Mouse (Mus musculus) urinary bladder, postnatal 4 days (tissue): ENCODE results near the gene Mepce.
A peak's percentile ranks its signal among the peaks of the same experiment; 100 is the strongest.
"Not testable (repeated sequence)": the region's sequence is repeated elsewhere in the genome, so short reads cannot be mapped to it uniquely, and the experiment has no call there.

Source experiments
- DNase-seq, 2 experiments: peaks; one replicate each; pipeline ENCODE4 v3.0.0; 2021 to 2022; ENCODE audit warnings: low spot score in 2 of 2

The Mepce gene

DNA sequence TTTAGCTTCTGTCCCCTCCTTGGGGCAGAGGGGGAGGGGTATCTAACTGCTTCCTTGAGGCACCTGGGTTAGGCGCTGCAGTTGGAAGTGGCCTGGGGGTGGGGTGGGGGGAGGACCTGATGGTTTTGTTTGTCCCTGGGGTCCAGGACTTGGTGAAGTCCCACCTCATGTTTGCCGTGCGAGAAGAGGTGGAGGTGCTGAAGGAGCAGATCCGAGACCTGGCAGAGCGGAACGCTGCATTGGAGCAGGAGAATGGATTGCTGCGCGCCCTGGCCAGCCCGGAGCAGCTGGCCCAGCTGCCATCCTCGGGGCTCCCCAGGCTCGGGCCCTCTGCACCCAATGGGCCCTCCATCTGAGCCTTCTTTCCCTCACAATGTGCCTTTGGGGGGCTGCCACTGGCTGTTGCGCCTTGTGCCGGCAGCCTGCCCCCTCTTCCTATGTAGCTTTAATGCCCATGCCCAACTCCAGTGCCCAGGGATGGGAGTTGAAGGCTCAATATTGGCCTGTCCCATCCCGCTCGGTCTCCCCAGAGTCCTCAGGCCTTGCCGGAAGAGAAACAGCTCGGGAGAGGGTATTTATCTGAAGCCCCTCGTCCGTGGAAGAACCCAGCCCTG is 28.4 kb downstream of the Mepce start:
- DNase-seq = no peak

GRCm38 (mm10) chr5:137757887-137758286 is 29.6 kb downstream of the Mepce start:
- DNase-seq = peak in 1 of 2 experiments; percentile 60

DNA sequence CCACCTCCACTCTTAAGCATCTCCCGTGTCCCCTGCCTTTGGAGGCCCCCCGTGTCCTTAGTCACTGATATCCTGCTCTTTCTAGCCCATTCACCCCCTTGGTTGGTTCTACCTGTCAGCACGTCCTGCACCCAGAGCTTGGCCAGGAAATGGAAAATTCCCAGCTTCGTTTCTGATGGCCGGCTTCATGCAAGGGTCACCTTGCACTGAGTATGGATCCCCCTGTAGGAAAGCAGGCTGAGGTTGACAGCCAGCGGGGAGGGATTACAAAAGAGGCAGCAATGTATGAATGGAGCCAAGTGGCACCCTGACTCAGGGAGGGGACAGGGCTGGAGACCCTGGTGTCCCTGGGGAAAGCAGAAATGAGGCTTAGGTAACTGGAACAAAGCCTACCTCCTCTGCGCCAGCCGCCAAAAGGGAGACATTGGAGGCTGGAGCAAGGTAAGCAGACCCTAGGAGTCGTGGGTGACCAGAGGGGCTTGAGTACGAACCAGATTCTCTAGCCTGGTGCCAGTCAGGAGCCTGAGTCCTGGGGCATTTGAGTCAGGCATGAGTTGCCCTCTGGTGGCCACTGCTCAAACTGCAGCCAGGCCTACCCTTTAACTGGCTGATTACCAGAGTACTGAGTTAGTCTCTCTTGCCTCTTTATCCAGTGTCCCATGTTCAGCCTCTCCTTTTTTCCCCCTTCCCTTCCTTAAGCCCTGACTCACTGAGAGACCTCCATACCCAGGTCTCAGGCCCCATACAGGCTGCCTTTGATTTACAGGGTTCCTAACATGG is 30.4 kb downstream of the Mepce start:
- peak; percentile 72 to 85 for DNase-seq

DNA sequence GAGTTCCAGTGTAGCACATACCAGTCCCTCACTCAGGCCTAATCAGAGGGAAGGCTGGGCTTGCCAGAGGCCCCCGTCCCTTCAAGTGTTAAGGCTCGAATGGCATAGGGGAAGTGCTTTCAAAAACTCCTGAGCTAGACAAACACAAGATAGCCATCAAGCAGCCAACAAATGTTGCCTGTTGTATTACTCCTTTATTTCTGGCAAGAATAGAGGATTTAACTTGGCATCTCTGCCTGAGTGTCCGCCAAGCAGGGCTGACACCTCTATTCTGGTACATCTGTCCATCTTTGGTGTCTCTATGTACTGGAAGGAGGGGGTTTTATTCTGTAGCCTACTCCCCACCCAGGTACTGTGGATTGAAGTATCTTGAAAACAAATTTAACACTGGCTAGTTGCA is 31.3 kb downstream of the Mepce start:
- no peak for DNase-seq

DNA sequence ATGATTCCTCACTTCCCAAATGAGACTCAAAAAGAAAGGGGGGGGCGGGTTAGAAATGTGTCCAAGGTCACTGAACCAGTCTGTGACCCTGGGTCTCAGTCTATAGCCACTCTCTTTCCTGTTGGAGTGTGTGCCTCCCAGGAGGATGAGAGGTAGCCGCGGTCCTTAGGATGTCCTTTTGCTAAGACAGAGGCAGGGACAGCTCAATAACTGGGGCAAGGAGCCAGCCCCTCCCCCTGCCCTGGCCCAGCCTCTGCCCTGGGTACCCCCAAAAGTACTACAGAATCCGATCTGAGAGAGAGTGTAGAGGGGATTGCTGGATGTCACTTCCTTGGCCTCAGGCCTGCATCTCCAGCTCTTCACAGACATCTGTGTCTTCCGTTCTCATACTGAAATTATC is 32.0 kb downstream of the Mepce start:
- no peak for DNase-seq

DNA sequence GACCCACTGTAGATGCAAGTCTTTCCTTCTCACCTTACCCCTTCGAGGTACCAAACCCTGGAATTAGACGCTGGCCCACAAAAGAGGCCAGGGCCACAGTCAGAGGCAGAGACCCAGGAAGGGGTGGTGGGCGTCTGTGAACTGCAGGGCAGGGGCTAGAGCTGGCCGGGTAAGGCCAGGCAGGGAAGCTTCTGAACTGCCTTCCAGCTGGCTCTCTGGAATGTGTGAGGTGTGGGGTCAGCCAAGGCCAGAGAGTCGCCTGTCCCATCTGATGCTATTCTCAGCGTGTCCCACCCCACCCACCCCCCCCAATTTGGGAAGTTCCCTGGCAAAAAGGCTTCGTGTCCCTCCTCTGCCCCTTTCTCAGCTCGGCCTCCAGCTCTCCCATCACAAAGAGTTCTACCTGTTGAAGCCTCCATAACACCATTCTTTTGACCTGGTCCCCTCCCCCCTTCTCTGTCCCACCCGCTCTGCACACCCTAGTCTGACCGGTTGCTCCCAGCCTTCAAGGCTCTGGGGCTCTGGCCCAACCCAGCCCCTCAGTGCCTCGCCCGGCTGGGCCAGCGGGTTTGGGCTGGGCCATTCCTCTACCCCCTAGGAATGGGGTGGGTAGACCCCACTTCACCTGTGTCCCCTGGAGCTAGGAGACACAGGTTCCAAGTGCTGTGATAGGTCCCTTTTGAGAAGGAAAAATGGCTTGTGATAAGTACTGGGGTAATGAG is 34.2 kb downstream of the Mepce start:
- no peak for DNase-seq

GRCm38 (mm10) chr5:137751988-137752387 is 35.5 kb downstream of the Mepce start:
- DNase-seq = no peak

GRCm38 (mm10) chr5:137751221-137751887 is 36.1 kb downstream of the Mepce start:
- DNase-seq = no peak

GRCm38 (mm10) chr5:137750212-137750611 is 37.2 kb downstream of the Mepce start:
- not testable (repeated sequence) for DNase-seq

- no peak for DNase-seq
Measured at GRCm38 (mm10) chr5:137749196-137749836, 38.1 kb downstream of the Mepce start.

DNA sequence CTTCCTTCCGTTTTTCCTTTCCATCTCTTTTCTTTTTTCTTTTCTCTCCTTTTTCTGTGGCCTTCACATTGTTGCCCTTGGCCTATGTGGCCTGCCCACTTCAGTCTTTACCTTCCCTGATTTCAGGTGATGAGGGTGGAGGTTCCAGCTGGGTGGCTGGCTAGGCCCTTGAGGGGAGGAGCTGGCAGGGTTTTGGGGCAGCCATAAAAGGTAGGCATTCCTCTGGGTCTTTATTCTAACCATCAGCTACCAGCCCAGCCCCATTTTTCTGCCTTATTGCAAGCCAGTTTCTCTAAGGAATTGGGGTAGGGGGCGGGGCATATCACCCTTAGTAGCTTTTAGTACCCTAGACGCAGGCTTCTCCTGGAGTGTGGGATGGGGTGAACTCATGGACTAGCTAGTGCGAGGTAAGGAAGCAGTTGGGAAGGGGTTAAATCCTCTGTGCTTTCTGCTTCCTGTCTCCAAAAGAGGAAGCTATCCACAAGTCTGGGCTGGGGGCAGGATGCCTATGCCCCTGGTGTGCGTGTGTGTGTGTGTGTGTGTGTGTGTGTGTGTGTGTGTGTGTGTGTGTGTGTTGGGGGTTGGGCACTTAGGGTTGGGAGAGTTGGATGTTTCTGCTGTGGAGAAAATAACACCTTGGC is 39.2 kb downstream of the Mepce start:
- no peak for DNase-seq

DNA sequence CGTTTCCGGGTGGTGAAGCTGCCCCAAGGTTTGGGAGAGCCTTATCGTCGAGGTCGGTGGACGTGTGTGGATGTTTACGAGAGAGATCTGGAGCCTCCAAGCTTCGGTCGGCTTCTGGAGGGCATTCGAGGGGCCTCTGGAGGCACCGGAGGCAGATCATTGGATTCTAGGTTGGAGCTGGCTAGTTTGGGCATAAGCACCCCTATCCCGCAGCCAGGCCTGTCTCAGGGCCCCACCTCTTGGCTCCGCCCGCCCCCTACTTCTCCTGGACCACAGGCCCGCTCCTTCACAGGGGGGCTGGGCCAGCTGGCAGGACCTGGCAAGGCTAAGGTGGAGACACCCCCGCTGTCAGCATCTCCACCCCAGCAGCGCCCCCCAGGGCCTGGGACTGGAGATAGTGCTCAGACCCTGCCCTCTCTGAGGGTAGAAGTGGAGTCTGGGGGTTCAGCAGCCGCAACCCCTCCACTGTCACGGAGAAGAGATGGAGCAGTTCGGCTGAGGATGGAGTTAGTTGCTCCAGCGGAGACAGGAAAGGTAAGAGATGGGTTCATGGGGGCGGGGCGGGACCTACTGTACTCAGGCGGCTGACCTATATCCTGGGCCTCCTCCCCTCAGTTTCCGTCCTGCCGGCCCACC is 40.0 kb downstream of the Mepce start:
- DNase-seq = peak in 1 of 2 experiments; percentile 51

DNA sequence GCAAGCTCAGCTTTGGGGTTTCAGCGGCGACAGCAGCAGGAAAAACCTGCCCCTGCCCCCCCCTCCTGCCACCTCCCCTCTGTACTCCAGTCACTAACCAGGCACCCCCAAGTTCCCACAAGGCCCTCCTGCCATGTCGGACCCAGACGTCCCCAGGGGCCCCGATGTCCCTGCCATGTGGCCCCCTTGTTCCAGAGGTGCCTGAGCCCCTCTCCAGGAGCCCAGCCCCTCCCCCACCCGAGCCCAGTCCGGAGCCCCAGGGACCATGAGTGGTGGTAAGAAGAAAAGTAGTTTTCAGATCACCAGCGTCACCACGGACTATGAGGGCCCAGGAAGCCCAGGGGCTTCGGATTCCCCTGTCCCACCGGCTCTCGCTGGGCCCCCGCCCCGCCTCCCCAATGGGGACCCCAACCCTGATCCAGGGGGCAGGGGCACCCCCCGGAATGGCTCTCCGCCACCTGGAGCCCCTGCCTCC is 40.6 kb downstream of the Mepce start:
- DNase-seq = peak in 1 of 2 experiments; percentile 30

DNA sequence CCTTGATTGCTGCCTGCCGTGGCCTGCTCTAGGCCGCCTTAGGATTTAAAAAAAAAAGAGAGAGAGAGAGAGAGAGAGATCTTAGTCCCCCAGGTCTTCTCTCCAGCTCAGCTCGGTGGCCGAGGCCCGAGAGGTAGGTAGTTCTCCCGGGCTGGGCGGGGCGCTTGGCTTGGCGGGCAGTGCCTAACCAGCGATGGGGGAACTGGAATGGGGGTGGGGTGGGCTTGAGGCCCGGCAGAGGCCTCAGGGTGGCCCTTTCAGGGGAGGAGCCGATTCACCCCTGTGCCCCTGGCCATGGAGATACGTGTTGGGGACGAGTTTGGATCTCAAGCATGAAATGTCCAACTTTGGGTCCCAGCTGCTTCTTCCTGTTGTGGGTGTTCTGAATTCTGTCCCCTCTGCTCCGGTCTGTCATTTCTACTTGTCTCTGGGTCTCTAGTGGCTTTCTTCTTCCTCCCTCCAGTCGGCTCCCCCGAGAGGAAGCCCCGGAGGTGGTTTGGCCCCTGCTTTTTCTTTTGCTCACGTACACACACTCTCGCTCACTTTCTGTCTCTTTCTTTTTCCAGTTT is 41.1 kb downstream of the Mepce start:
- peak; percentile 70 to 79 for DNase-seq

DNA sequence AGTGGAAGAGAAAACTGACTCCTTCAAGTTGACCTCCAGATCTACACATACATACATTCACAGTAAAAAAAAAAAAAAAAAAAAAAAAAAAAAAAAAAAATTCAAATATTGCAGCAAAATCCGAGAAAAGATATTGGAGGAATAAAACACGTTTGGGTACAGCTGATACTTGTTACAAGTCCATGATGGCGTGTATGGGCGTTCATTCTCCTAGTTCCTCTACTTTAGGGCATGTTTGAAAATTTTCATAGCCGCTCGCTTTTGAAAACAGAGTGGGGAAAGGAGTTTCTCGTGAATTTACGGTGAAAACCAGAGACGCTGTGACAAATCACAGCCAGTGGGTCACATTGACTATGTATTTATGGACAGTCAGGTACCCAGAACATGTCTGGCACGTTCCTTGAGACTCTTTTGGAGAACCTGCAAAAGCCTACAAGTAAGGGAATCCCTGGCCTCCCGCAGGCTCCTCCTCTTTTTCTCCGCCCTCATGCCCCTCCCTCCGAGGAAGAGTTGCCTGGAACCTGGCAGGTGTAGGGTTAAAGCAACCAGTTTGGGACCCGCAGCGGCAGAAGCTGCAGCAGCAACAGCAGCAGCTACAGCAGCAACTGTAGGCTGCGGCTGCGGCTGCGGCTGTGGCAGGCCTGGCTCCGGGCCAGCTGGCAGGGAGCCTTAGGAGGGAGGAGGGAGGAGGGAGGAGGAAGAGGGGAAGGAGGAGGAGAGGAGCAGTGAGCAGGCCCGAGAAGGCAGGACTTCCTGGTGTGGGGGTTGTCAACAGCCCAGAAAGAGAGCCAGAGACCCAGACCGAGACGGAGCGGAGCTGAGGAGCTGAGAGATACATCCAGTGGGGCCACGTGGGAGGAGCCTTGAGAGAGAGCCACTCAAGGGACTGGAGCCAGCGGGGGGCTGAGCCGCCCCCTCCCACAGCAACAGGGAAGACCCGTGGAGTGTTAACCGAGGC is 42.0 kb downstream of the Mepce start, which contains the start of gene Tsc22d4:
TSS of gene Tsc22d4 (plus strand) at position 517 of the 958 bp plus-strand sequence.
- peak; percentile 93 to 96 for DNase-seq

GRCm38 (mm10) chr5:137744197-137744596 is 43.3 kb downstream of the Mepce start:
- DNase-seq = no peak

DNA sequence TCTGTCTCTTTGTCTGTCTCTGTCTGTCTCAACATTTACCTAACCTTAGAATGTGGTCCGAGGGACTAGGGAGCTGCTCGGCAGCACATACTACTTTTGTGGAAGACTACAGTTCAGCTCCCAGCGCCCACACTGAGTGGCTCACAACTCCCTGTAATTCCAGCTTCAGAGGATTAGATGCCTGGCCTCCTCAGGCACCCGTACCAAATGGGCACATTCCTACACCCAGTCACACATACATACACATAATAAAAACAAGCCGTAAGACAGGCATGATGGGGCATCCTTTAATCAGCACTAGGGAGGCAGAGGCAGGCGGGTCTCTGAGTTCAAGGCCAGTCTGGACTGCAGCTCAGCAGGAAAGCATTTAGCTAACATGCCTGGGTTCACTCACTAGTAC is 44.6 kb downstream of the Mepce start:
- DNase-seq = no peak

GRCm38 (mm10) chr5:137742048-137742447 is 45.4 kb downstream of the Mepce start:
- no peak for DNase-seq
